Mouse (Mus musculus) c-Kit-positive CD71-positive TER-119-positive erythroid progenitor cells, embryonic 14.5 days (primary cell): Measurements from ENCODE around the gene Sorcs2.

ENCODE experiments used
- DNase-seq: peaks from one replicate; pipeline ENCODE4 v3.0.0-alpha.2; 2013; ENCODE audit warnings: low spot score

Gene Sorcs2

DNA sequence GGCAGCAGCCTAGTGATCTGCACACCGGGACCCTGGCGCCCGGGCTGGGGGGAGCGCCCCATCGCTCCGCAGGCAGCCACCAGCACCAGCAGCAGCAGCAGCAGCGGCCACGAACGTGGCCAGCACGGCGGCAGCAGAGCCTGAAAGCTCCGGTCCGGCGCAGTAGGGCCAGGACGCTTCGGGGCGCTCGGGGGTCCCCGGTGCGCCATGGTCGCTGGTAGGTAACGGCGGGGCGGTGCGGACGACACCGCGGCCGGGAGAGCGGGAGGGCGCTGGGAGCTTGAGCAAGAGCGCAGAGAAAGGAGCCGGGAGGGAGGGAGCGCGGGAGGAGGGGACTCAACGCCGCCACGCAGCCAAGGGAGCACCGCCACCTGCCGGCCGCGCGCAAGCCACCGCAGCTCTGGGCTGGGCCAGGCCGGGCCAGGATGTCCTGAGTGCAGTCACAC is at the start of gene Sorcs2:
Gene Sorcs2, minus strand, starts transcription at position 303 of the 446 bp plus-strand sequence.
- DNase-seq, result no peak

DNA sequence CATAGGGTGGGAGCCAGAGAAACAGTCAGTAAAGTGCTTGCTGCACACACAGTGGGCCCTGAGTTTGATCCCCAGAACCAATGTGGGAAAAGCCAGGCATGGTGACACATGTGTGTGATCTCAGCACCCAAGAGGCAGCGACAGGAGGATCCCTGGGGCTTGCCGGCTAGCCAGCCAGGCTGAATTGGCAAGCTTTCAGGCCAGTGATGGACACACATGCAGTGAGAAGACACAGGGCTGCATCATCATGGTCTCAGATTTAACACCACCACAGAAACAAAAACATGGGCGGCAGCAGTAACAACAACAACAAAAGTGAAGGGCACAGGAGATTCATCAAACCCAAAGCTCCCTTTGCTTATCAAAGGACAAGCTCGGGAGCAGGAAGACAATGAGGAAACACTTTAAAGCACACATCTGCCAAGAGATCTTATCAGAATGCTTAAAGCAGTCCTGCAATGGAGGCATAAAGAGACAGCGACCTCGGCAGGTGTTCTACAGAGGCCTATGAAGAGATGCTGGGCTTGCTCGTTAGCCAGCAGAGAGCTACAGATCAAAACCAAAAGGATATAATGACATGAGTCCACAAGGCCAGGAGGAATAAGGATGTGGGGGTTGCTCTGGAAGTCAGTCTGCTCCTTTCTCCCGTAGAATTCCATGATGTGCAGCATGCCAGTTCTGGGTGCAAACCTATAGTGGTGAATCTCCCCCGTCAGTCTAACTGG is 48.4 kb upstream of the Sorcs2 start:
- no peak for DNase-seq

DNA sequence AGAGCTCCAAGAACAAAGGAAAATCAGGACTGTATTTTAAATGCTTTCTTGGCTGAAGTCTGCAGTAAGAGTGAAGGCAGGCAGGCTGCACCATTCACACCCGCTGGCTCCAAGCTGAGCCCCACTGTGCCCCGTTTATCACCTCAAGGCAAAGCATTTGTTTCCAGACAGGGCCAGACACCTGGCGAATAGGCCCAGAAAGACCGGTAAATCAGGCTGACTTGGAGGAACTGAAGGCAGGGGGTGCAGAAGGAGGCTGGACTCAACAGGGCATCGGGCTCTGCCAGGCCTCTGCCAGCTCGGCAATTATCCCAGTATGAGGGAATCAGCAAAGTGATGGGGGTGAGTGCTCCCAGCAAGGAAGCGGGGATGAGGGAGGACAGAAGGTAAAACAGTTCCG is 47.1 kb upstream of the Sorcs2 start:
- DNase-seq, result no peak

DNA sequence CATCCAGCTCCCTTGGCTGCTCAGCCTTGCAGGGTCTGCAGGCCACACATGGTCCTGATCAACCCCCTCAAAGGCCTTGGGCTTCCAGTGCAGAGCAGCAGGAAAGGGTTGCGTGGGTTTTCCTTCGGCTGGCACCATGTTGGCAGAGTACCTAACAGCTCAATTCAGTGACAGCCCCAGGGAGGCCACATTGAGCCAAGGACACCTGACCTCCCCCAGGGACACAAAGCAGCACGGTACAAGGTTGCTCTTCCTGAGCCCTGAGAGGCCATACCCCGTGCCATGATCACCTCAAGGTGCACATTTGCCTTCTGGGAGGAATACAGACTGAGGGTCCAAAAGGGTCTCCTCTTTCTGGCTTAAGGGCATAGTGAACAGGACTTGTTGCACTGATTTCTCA is 46.7 kb upstream of the Sorcs2 start:
- DNase-seq, result no peak

DNA sequence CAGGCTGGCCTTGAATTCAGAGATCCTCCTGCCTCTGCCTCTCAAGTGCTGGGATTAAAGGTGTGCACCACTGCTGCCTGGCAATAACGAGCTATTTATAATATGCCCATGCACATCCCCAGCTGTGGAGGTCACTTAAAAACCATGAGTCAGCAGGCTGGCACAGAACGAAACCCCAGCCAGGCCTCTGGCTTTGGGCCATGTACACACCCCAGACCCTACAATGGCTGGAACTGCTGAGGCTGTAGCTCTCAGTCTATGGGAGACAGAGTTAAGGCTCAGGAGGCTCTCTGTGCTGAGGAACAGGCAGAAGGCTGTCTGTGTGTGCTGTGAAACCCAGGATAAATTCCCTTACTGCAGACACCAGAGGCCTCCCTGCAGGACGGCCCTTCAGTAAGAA is 42.8 kb upstream of the Sorcs2 start:
- no peak for DNase-seq

DNA sequence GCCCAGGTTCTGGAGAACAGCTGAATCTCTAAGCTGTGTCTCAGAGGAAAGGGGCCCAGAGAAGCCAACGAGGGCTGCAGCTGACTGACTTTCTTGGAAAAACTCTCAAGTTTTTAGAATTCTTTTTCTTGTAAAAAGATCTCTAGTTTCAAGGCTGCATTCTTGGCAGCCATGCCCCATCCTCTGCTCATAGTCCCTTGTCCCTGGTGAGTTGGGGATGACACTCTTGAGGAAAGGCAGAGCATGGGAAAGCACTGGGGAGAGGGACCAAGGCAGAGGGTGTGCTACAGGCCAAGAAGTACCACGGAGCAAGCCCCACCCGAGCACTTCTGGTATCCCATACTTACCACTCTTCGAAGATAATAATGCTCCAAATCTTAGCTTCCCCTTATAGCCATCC is 38.9 kb upstream of the Sorcs2 start:
- DNase-seq, result no peak

DNA sequence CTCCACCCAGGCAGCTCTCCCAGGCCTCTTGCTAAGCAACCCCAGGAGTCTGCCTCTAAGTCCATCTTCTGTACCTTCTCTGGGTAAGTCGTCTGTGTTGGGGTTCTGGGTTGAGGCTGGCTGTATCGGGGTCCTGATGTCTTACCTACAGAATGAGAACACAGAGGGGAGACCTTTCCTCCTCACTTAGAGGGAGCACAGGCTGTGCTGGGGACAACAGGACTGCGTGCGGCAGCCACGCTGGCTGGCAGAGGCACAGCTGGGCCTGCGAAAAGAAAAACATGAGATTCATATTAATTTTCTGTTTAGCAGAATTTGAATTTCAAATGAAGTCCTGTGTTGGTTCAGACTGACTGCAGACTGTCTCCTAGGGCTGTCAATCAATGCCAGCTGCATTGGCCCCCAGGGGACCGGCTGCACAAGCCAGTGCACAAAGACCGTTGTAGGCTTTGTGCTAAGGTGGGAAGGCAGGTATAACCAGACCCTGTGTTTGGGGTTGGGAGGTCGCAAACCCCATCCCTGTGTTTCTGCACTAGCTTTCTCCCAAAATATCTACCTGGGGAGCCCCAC is 36.5 kb upstream of the Sorcs2 start:
- DNase-seq, result no peak

DNA sequence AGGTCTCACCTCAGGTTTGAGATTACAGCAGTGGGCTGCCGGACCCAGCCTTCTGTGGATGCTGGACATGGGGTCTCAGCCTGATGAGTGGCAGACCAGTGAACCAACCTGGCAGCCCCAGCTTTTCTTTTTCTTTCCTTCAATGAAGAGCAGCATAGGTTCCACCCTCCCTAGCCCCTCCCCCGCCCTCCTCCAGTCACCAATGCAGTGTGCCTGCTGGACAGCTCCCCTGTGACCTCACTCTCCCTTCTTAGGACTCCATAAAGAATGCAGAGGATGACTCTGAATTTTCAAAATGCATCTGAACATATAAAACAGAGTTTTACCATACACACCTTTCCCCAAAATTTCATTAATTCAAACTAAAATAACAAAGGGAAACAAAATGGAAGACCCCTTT is 33.8 kb upstream of the Sorcs2 start:
- DNase-seq, result no peak

DNA sequence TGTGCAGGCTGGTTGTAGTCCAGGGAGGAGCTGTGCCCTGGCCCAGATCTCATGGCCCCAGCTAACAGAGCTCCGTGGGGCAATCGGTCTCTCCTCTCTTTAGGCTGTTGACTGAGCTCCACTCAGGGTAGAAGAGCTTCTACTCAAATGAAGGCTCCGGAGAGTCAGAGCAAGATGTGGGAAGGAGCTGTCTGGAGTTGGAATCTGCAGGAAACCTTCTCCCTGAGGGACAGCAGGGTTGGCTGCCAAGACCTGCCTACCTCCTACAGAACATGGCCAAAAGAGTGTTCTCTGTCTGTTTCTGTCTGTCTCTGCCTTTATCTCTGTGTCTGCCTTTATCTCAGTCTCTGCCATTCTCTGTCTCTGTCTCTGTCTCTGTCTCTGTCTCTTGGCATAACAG is 31.6 kb upstream of the Sorcs2 start:
- no peak for DNase-seq

DNA sequence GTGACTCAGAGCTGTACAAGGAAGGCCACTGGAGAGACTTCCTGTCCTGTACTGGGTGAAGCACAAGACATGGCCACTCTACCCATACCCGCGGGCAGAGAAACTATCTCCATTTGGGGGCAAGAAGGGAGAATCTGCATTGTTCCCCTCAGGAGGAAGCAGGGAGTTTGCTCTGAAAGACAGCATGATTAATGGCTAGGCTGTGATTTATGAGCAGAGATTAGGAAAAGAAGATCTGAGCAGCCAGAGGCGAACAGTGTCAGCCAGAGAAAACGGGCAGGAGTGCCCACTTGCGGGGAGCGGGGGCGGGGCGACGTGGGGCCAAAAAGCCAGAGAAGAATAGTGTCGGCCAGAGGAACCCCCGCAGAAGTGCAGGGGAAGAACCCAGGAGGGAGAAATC is 29.9 kb upstream of the Sorcs2 start:
- DNase-seq, result no peak

DNA sequence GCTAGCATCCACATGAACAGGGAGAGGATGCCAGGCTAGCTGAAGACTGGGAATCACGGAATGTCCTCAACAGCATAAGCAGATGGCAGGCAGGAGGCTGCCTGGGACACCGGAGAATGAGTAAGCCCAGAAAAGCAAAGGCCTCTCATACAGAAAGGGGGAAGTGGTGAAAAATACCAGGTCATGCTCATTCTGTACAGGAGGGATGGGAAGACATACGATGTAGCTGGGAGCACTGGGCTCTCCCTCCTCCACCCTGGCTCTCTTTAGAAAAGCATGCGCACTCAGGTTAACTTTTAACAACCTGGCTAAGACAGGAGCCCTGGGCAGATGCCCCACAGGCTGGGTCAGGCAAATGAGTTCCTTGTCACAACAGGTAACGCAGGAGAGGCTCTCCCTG is 28.5 kb upstream of the Sorcs2 start:
- no peak for DNase-seq

DNA sequence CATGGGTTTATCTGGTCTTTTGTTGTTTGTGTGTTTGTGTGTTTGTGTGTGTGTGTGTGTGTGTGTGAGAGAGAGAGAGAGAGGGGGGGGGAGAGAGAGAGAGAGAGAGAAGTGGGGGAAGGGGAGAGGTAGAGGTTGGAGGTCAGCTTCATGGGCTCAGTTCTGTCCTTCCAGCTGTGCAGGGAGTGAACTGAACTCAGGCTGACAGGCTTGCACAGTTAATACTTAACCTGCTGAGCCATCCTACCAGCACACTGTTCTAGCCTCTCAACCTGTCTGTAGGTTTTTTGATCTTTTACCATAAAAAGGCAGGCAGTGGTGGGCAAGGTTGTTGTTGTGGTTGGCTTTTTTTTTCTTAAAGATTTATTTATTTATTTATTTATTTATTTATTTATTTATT is 26.7 kb upstream of the Sorcs2 start:
- no peak for DNase-seq

DNA sequence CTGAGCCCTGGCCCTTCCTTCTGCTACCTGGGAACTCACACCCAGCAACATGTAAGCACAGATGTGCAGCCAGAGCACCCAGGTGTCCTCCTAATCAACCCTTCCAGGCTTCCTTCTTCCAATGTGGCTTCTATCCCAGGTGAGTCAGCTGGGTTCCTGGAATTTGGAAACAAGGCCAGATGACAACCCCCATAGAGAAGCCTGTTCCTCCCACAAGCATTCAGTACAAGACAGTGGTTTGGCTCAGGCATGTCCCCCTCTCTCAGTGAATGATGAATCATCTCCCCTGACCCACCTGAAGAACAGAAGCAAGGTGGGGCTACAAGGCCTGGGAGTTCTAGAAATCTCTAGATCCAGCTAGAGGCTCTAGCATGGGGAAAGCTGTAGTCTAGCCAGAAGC is 24.8 kb upstream of the Sorcs2 start:
- no peak for DNase-seq

DNA sequence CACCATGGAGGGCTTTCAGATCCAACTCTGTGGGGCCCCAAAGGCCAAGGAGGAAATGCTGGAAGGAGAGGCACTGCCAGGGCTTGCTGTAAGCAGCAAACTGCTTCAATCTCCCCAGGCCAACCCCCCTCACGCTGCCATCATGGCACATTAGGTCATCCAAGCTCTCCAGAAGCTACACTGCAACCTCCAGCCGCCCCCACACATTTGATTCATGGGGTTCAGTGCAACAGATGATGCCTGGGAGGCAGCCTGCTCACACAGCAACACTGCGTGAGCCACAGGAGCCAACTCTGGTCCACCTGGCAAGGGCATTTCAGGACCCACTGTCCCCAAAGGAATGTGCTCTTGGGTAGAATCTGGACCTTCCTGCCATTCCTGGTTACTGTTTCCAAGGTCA is 21.9 kb upstream of the Sorcs2 start:
- DNase-seq, result no peak

DNA sequence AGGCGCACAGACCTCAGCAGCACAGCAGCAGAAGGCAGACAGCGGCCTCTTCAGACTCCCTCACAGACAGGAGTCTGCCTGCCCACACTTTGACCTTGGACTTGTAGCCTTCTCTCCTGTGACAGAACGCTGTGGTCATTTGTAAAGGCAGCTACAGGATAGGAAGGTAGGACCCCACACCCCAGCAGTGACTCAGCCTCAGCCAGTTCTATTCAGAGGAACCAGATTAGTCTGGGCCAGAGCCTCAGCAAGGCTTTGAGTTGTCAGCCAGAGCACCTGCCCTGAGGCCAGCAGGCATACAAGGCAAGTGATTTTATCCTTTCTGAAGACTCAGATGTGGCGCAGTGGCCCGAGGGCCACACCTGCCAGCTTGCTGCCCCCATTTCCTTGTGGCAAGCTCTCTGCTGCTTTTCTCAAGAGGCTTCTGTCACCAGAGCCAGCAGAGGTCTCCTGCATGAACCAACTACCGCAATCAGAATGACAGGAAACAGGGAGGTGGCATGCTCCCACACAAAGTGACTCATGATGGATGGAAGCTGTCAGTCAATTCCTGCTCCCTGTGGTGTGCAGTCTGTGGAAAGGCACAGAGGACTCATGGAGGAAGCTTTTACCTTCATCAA is 16.9 kb upstream of the Sorcs2 start:
- no peak for DNase-seq

DNA sequence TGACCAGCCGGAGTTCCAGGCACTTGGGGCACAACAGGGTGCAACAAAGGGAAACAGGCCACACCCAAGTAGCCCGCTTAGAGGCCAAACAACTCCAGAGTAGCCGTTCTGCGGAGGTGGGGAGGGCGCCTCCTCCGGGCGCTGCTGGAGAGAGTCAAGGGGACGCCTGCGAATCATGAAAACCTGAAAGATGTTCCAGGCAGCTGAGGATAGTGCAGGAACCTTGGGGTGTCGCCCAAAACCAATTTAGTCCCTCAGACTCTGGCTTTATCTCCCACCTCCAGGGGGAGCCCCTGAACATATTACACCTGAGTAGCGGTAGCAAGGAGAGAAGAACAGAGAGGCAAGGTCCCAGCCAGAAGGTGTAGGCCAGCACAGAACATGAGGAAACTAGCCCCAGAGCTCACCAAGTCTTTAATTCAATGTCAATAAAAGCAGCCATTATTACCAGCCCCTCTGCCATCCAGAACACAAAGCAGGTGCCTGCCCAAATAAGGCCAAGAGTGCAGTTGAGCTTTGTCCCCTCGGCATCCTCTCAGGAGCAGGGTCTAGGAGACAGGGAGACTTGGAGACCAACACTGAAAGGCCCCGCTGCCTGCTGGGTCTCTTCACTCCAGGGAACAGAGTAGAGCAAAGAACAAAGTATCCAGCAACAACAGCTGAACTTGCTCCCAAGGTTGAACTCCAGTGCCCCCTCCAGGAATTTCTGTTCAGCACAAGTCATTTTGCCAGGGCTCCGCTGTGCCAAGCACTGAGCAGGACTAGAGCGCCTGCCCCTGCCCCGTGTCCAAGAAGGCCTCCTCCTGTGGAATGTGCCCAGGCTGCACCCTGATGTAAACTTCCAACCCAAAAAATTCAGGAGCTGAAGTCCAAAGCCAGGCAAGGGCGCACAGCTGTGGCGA is 775 bp upstream of the Sorcs2 start:
- DNase-seq, result no peak

DNA sequence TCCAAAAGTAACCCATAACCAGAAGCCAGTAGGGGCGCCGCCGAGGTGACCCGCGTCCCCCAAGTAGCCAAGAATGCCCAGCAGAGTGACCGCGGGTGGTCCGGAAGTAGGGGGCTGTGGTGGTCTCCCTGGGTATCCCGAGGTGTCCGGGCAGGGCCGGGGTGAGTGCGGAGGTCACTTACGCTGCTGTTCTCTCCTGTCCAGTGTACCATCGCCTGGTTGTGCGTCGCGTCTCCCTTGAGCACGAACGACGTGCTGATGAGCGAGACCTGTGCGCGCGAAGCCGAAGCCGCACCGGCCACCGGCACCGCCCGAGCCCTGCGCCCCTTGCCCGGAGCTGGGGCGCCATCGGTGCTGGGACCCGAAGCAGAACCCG is 567 bp downstream of the Sorcs2 start:
- DNase-seq, result no peak

DNA sequence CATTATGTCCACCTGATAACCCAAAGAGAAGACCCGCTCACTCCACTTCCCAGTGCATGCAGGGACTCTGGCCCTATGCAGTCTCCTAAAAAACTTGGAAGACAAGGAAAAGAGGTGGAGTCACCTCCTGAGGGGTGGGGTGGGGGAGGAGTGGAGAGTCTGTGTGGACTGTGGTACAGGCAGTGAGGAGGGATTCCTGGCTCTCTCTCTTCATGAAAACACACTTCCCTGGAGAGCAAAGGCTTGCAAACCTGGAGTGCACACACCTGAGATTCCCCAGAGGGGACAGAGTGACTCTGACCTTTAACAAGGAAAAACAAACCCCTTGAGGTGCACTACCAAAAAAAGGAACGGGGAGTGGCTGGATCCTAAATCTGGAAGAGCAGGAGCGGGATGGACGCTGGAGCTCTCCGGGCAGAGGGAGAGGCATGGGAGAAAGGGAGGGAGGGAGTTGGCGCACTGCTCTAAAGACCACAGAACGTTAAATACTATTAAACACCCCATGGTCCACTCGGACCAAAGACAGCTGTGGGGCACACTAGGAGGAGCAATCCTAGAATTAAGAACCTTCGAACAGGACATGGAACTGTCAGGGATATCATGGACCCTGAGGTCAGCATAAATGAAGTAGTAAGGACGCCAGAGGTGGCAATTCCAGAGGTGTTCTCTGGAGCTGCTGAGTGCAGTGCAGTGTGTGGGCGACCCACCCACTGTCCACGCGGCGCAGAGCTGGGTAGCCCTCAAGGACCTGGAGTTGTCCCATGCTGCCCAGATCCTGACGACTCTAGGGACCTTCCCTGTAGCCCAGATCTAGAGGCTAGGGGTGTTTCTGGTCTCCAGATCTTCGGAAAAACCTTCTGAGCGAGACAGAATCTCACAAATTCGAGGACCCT is 1.2 kb downstream of the Sorcs2 start:
- DNase-seq, result no peak

DNA sequence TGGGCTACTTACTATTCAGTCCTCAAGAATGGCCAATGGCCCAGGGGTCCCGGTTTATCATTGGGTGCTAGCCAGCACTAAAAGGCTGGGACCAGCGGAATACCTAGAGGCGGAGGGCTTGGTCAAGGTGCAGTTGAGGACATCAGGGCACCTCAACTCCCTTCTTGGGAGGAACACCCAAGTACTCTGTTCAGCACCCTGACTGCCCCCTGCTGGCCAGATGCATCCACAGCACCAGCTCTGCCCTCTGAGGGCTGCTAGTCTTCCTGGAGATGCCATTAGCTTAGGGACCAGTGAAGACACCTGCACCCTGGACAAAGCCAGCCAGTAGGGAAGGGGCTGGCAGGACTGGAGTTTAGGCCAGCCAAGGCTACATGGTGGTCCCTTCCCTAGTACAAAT is 1.9 kb downstream of the Sorcs2 start:
- DNase-seq, result peak; percentile 30

DNA sequence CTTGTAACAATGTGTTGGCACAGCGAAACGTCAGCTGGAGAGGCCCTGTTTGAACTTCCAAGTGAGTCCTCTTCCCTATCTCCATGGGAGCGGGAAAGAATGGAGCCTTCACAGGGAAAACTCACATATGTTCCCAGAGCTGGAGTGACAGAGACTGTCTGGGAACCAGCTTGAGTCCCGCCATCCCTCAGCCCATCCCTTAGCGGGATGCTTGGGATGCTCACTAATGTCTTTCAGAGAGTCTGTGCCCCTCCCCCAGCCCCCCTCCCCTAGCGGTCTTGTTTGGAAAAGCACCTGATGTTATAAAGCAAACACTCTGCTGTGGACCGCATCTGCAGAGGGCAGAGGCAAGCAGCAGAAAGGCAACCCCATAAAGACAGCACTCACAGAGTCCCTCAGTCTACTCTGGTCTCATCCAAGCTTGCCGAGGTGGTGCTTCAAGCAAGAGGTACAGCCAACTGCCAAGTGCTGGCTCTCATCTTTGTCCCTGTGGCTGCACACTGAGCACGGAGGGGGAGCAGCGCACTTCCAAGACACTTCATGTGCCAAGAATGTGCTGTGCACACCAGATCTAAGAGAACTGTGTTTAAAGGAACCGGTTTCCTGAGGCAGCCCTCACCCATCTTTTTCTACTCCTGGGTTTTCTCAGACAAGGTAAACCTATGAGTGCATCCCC is 3.0 kb downstream of the Sorcs2 start:
- no peak for DNase-seq

DNA sequence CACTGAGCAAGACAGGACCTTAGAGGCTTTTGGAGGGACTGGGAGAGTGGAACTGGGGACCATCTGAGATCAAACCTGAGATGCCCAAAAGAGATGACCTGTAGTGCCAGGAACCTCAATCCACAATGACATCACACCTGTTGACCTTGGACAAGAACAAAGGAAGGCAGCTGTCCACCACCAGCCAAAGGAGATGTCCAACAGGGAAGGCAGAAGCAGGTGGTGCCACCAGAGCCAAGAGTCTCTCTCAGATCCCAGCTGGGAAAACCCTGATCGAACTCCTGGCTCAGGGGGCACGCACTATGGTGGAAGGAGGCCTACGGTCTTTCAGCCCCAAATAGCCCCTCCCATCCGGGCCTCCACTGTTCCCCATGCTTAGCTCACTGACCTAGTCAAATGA is 6.2 kb downstream of the Sorcs2 start:
- DNase-seq, result no peak
